Comparison of ENCODE assay signal across 8 mouse cellular contexts in the genomic region with DNA sequence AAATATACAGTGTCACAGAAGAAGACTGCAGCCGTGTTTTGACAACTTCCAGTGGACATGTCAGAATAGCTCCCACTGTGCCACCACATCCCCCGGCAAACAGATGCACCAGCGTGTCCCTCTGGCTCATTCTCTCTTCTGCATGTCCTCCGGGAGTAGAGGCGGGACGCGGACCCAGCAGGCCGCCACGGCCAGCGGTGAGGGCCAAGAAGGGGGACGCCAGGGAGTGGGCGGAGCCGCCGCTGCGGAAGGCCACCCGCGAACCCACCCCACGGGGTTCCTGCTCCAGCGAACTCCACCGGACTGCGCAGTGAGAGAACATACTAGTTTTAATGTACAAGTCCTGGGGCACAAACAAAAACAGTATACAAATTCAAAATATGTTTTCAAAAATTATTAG.
DNase-seq lines count a peak whose midpoint lies in the region; ATAC-seq and TF ChIP-seq lines count a peak whose summit lies in the region.
"Not testable (repeated sequence)": the region's sequence is repeated elsewhere in the genome, so short reads cannot be mapped to it uniquely, and the experiment has no call there.

No protein-coding gene starts in this region.

- TF ChIP-seq CTCF in liver, postnatal 0 days (IDR thresholded peaks at IDR 0.05; ENCODE audit: low read depth) = not testable (repeated sequence)

- H3K27me3 ChIP-seq in forebrain, embryonic 14.5 days (replicated peaks; ENCODE audit: control insufficient read depth, insufficient read depth, low read length); heart, embryonic 13.5 days (replicated peaks); hindbrain, embryonic 10.5 days (ENCODE audit: insufficient read depth, poor library complexity, severe bottlenecking); liver, postnatal 0 days (ENCODE audit: insufficient read depth, low read length); midbrain, embryonic 11.5 days (ENCODE audit: control insufficient read depth, insufficient read depth, low read length): not testable (repeated sequence)

- H3K4me3 ChIP-seq in forebrain, embryonic 14.5 days (ENCODE audit: low read depth, low read length); heart, embryonic 13.5 days; liver, postnatal 0 days (ENCODE audit: low read depth, low read length); midbrain, embryonic 11.5 days (ENCODE audit: low read depth, low read length): not testable (repeated sequence)
- H3K4me3 ChIP-seq in hindbrain, embryonic 10.5 days = 0 out of 2 replicates have a peak overlapping the region, but pooled peaks have one; percentile 18

- DNase-seq in forebrain, embryonic 14.5 days (ENCODE audit: low spot score); hindbrain, embryonic 10.5 days (ENCODE audit: low spot score); midbrain, embryonic 11.5 days (ENCODE audit: low spot score, missing footprints): not testable (repeated sequence)
- DNase-seq in liver, postnatal 0 days = peak; percentile 12
- peak; percentile 1 for DNase-seq in ovary, postnatal 36 days (ENCODE audit: low spot score)

- not testable (repeated sequence) for TF ChIP-seq EP300 in liver, postnatal 0 days (IDR thresholded peaks at IDR 0.05; ENCODE audit: low read depth)

- not testable (repeated sequence) for H3K36me3 ChIP-seq in forebrain, embryonic 14.5 days (ENCODE audit: control insufficient read depth, insufficient read depth, low read length); heart, embryonic 13.5 days; hindbrain, embryonic 10.5 days; liver, postnatal 0 days (replicated peaks; ENCODE audit: insufficient read depth, low read length); midbrain, embryonic 11.5 days (ENCODE audit: control insufficient read depth, insufficient read depth, low read length)

- 57% methylated on average over 21 of the region's 21 CpGs for WGBS in forebrain, embryonic 14.5 days
- WGBS in heart, embryonic 13.5 days = 62% methylated on average over 21 of the region's 21 CpGs
- 52% methylated on average over 21 of the region's 21 CpGs for whole genome bisulfite sequencing in hindbrain, embryonic 10.5 days
- WGBS in liver, postnatal 0 days (ENCODE audit: insufficient replicate concordance) = 65% methylated on average over 19 of the region's 21 CpGs
- 60% methylated on average over 21 of the region's 21 CpGs for WGBS in midbrain, embryonic 11.5 days

- not testable (repeated sequence) for H3K4me2 ChIP-seq in forebrain, embryonic 14.5 days (ENCODE audit: low read length); liver, postnatal 0 days (ENCODE audit: low read depth, low read length); midbrain, embryonic 11.5 days
- H3K4me2 ChIP-seq in heart, embryonic 13.5 days = peak overlapping the region; percentile 46

- H3K9ac ChIP-seq in forebrain, embryonic 14.5 days (ENCODE audit: low read length); heart, embryonic 13.5 days; liver, postnatal 0 days (replicated peaks); midbrain, embryonic 11.5 days (ENCODE audit: low read length): not testable (repeated sequence)

- H3K27ac ChIP-seq in forebrain, embryonic 14.5 days (ENCODE audit: low read depth, low read length); heart, embryonic 13.5 days (replicated peaks); hindbrain, embryonic 10.5 days; liver, postnatal 0 days (ENCODE audit: low read depth); midbrain, embryonic 11.5 days (ENCODE audit: low read depth, low read length): not testable (repeated sequence)

- not testable (repeated sequence) for H3K9me3 ChIP-seq in forebrain, embryonic 14.5 days (replicated peaks; ENCODE audit: control insufficient read depth, low read length); heart, embryonic 13.5 days; hindbrain, embryonic 10.5 days; liver, postnatal 0 days (ENCODE audit: low read length); midbrain, embryonic 11.5 days (ENCODE audit: control insufficient read depth, low read length)

- not testable (repeated sequence) for H3K4me1 ChIP-seq in forebrain, embryonic 14.5 days (ENCODE audit: control insufficient read depth, insufficient read depth, low read length); heart, embryonic 13.5 days; hindbrain, embryonic 10.5 days (replicated peaks); liver, postnatal 0 days (ENCODE audit: insufficient read depth); midbrain, embryonic 11.5 days (ENCODE audit: control insufficient read depth, insufficient read depth, low read length)

- peak; percentile 61 for ATAC-seq in cerebellum, adult (ENCODE audit: insufficient number of reproducible peaks, low FRiP score, low TSS enrichment)
- ATAC-seq in forebrain, embryonic 14.5 days = peak; percentile 37; the same call in 1 of the 2 replicates
- ATAC-seq in heart, embryonic 13.5 days (ENCODE audit: extremely low read depth, insufficient number of reproducible peaks, low FRiP score, low TSS enrichment) = not testable (repeated sequence)
- peak; percentile 40 for ATAC-seq in liver, postnatal 0 days
- peak; percentile 57 for ATAC-seq in megakaryocyte, adult 5-6 weeks (ENCODE audit: poor library complexity, severe bottlenecking)
- peak; percentile 35; the same call in 1 of the 2 replicates for ATAC-seq in midbrain, embryonic 11.5 days (ENCODE audit: low FRiP score)
